Mouse (Mus musculus): ENCODE measurements around the gene Gm6685. TPM values are rescaled to one million over a fixed set of nuclear protein-coding genes. Genes with fewer than 3 reads are reported as not detected.

The Gm6685 gene
- total and polyA plus RNA-seq, 3 experiments: 0.38 to 0.67 TPM; not detected in 1

DNA sequence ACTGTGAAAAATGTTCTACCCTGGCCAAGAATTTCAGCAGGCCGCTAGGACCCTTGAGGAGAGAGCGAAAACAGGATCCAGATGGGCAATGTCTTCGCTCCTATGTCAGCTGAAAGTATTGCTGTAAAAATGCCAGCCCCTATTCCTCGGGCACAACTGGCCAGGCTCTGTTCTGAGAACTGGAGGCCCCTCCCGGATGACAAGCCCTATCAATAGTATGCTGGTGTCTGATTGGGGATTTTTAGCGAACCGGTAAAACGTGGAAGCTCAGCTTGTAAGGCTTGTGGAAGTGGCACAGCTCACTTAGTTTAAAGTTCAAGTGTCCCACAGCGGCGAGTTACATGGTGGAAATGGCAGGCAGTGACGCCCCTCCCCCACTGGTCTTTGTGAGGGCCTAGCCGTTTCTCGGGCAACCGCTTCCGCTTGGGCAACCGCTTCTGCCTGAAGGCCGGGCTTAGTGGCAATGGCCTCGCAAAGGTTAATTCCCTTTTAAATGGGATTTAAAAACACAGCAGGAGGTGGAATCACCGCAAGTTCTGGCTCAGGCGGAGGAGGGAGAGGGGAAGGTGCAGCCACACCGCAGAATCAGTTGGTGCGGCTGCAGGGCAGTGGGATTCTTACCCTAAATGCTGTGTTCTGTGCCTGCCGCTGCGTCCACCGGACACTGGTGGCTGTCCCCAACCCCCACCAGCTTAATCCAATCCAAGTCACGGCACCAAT, 25.7 kb upstream of the Gm6685 start:
- dilution Hi-C loops (cut with MboI; ENCODE audit: extremely low pct_ligation_motif_present, extremely low pct_unique_long_range_greater_than_20kb, low sequenced_read_pairs) (no loop called here), in situ Hi-C loops (cut with MboI; ENCODE audit: low pct_ligation_motif_present, low pct_unique_long_range_greater_than_20kb, low sequenced_read_pairs) (no loop called here)
- Histone ChIP-seq H3K4me1 (ENCODE audit: control insufficient read depth in 1 of 2, insufficient read depth in 2 of 2) (no peaks in the 10 kb centered on the region), H3K9ac (ENCODE audit: insufficient read depth, low read depth) (no peak overlapping the region), H3K27ac (ENCODE audit: insufficient read depth, low read depth) (no peak overlapping the region), H3K9me3 (replicated peaks; ENCODE audit: low read length) (peaks cover 7% of the 10 kb centered on the region), H3K27me3 (replicated peaks) (no peaks in the 10 kb centered on the region), H3K4me2 (ENCODE audit: insufficient read depth, low read depth, poor library complexity, severe bottlenecking) (no peak overlapping the region), H3K36me3 (replicated peaks in 1 of 2; ENCODE audit: control insufficient read depth in 1 of 2, insufficient read depth in 1 of 2, low read length in 1 of 2) (no peaks in the 10 kb centered on the region), H3K79me2 (replicated peaks; ENCODE audit: control insufficient read depth, extremely low read depth, insufficient read depth, poor library complexity, severe bottlenecking) (no peaks in the 10 kb centered on the region), H3K4me3 (replicated peaks in 1 of 3; ENCODE audit: low read depth in 2 of 3, low read length in 2 of 3, poor library complexity in 1 of 3) (no peak overlapping the region)
- TF ChIP-seq ELF1 (IDR thresholded peaks at IDR 0.05; ENCODE audit: low read depth, low read length): no peak
- no peak for TF ChIP-seq USF2 (conservative IDR thresholded peaks at IDR 0.05; ENCODE audit: low read depth, low read length)
- TF ChIP-seq HCFC1 (IDR thresholded peaks at IDR 0.05; ENCODE audit: low read depth, low read length): no peak
- TF ChIP-seq NRF1 (IDR thresholded peaks at IDR 0.05; ENCODE audit: low read depth, low read length): no peak
- no peak for TF ChIP-seq POLR2AphosphoS2 (IDR thresholded peaks at IDR 0.05; ENCODE audit: low read depth, low read length)
- TF ChIP-seq NELFE (IDR thresholded peaks at IDR 0.05; ENCODE audit: low read depth, low read length): no peak
- TF ChIP-seq BHLHE40 (IDR thresholded peaks at IDR 0.05; ENCODE audit: low read depth, low read length): no peak
- TF ChIP-seq CHD2 (IDR thresholded peaks at IDR 0.05; ENCODE audit: low read length): no peak
- no peak for TF ChIP-seq SMC3 (IDR thresholded peaks at IDR 0.05; ENCODE audit: low read depth, low read length)
- no peak for TF ChIP-seq POLR2A (IDR thresholded peaks at IDR 0.05; ENCODE audit: low read depth, low read length)
- no peak for TF ChIP-seq TBP (conservative IDR thresholded peaks at IDR 0.05; ENCODE audit: low read depth, low read length)
- no peak for TF ChIP-seq SIN3A (IDR thresholded peaks at IDR 0.05; ENCODE audit: low read length)
- no peak for TF ChIP-seq KAT2A (IDR thresholded peaks at IDR 0.05; ENCODE audit: insufficient replicate concordance, low read length)
- TF ChIP-seq GABPA (IDR thresholded peaks at IDR 0.05; ENCODE audit: insufficient replicate concordance, low read depth, low read length): no peak
- no peak for TF ChIP-seq CTCF (conservative IDR thresholded peaks at IDR 0.05 in 1 of 2, IDR thresholded peaks at IDR 0.05 in 1 of 2; ENCODE audit: low read depth in 2 of 2, low read length in 2 of 2)
- TF ChIP-seq TCF12 (IDR thresholded peaks at IDR 0.05; ENCODE audit: low read depth, low read length): no peak
- TF ChIP-seq JUND (conservative IDR thresholded peaks at IDR 0.05; ENCODE audit: low read depth, low read length): no peak
- no peak for TF ChIP-seq MYC (IDR thresholded peaks at IDR 0.05; ENCODE audit: low read depth, low read length)
- TF ChIP-seq IRF4 (IDR thresholded peaks at IDR 0.05; ENCODE audit: low read depth, low read length): no peak
- TF ChIP-seq RCOR1 (conservative IDR thresholded peaks at IDR 0.05; ENCODE audit: low read depth, low read length): no peak
- DNase-seq (ENCODE audit: extremely low read depth): no peak

DNA sequence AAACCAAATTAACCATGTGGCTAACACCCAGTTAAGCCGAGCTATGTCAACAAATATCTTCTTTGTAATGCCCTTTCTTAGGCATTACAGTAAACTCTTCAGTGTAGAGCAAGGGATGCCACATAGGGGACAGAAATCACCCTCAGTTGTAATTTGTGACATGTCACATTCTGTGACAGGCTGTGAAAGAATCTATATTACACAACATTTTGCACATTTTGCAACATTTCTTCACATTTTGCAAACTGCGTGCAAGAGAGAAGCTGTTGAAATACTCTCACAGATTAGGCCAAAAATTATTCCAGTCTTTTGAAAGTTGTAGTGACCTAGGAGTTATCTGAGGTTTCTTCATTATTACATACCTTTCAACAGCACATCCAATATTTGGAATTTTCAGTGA, 3.8 kb upstream of the Gm6685 start:
- no peak overlapping the region for H3K27ac ChIP-seq (ENCODE audit: insufficient read depth, low read depth)
- no peaks in the 10 kb centered on the region for H3K36me3 ChIP-seq (replicated peaks in 1 of 2; ENCODE audit: control insufficient read depth in 1 of 2, insufficient read depth in 1 of 2, low read length in 1 of 2)
- no peaks in the 10 kb centered on the region for H3K27me3 ChIP-seq (replicated peaks)
- in situ Hi-C loops (cut with MboI; ENCODE audit: low pct_ligation_motif_present, low pct_unique_long_range_greater_than_20kb, low sequenced_read_pairs): no loop called here
- dilution Hi-C loops (cut with MboI; ENCODE audit: extremely low pct_ligation_motif_present, extremely low pct_unique_long_range_greater_than_20kb, low sequenced_read_pairs): no loop called here
- no peak overlapping the region for H3K9ac ChIP-seq (ENCODE audit: insufficient read depth, low read depth)
- no peaks in the 10 kb centered on the region for H3K79me2 ChIP-seq (replicated peaks; ENCODE audit: control insufficient read depth, extremely low read depth, insufficient read depth, poor library complexity, severe bottlenecking)
- H3K4me2 ChIP-seq (ENCODE audit: insufficient read depth, low read depth, poor library complexity, severe bottlenecking): no peak overlapping the region
- no peaks in the 10 kb centered on the region for H3K9me3 ChIP-seq (replicated peaks; ENCODE audit: low read length)
- no peak overlapping the region for H3K4me3 ChIP-seq (replicated peaks in 1 of 3; ENCODE audit: low read depth in 2 of 3, low read length in 2 of 3, poor library complexity in 1 of 3)
- no peak for TF ChIP-seq POLR2AphosphoS2 (IDR thresholded peaks at IDR 0.05; ENCODE audit: low read depth, low read length)
- TF ChIP-seq SIN3A (IDR thresholded peaks at IDR 0.05; ENCODE audit: low read length): no peak
- no peak for TF ChIP-seq ZKSCAN1 (IDR thresholded peaks at IDR 0.05; ENCODE audit: borderline replicate concordance, low read depth, low read length)
- no peak for TF ChIP-seq CHD2 (IDR thresholded peaks at IDR 0.05; ENCODE audit: low read length)
- TF ChIP-seq NELFE (IDR thresholded peaks at IDR 0.05; ENCODE audit: low read depth, low read length): no peak
- TF ChIP-seq MAFK (IDR thresholded peaks at IDR 0.05; ENCODE audit: insufficient replicate concordance, low read length): no peak
- no peak for TF ChIP-seq KAT2A (IDR thresholded peaks at IDR 0.05; ENCODE audit: insufficient replicate concordance, low read length)
- no peak for TF ChIP-seq JUND (conservative IDR thresholded peaks at IDR 0.05; ENCODE audit: low read depth, low read length)
- no peak for TF ChIP-seq MEF2A (IDR thresholded peaks at IDR 0.05; ENCODE audit: borderline replicate concordance, low read depth, low read length)
- TF ChIP-seq ZMIZ1 (IDR thresholded peaks at IDR 0.05; ENCODE audit: low read depth, low read length): no peak
- no peak for TF ChIP-seq TBP (conservative IDR thresholded peaks at IDR 0.05; ENCODE audit: low read depth, low read length)
- no peak for TF ChIP-seq ZNF384 (IDR thresholded peaks at IDR 0.05; ENCODE audit: low read depth, low read length)
- TF ChIP-seq JUN (IDR thresholded peaks at IDR 0.05; ENCODE audit: insufficient read depth, low read depth, low read length): no peak
- TF ChIP-seq UBTF (IDR thresholded peaks at IDR 0.05; ENCODE audit: low read depth, low read length): no peak
- no peak for TF ChIP-seq CHD1 (IDR thresholded peaks at IDR 0.05; ENCODE audit: low read depth, low read length)
- no peak for TF ChIP-seq SMC3 (IDR thresholded peaks at IDR 0.05; ENCODE audit: low read depth, low read length)
- no peak for TF ChIP-seq USF1 (IDR thresholded peaks at IDR 0.05; ENCODE audit: low read depth, low read length)
- TF ChIP-seq EP300 (IDR thresholded peaks at IDR 0.05; ENCODE audit: low read length): no peak
- DNase-seq (ENCODE audit: extremely low read depth): no peak
- no peaks in the 10 kb centered on the region for H3K4me1 ChIP-seq (ENCODE audit: control insufficient read depth in 1 of 2, insufficient read depth in 2 of 2)
